Mouse (Mus musculus) olfactory bulb, adult 2 months (tissue): ENCODE data around the gene Cnpy1. TPM values are rescaled to one million over a fixed set of nuclear protein-coding genes. Genes with fewer than 3 reads are reported as not detected.

Experiments used
- H3K27ac ChIP-seq: fragments of 200-500 bp; 2 replicates; pipeline ENCODE4 v1.5.1; 2012; ENCODE audit warnings: low read depth, low read length; ENCODE audit not compliant: insufficient read depth
- H3K4me1 ChIP-seq: fragments of 200-500 bp; 2 replicates; pipeline ENCODE4 v1.6.1; 2012; ENCODE audit warnings: low read length; ENCODE audit not compliant: control insufficient read depth, insufficient read depth
- H3K4me3 ChIP-seq: fragments of 200-500 bp; 2 replicates; pipeline ENCODE4 v1.5.1; 2012; ENCODE audit warnings: mild to moderate bottlenecking, low read depth, low read length, moderate library complexity; ENCODE audit not compliant: insufficient read depth
- CTCF ChIP-seq: fragments of 200-500 bp; IDR thresholded peaks from 2 replicates; pipeline ENCODE4 v1.5.1; 2012; ENCODE audit warnings: low read depth, mild to moderate bottlenecking, low read length, moderate library complexity; ENCODE audit not compliant: insufficient read depth
- POLR2A ChIP-seq: fragments of 200-500 bp; IDR thresholded peaks from 2 replicates; pipeline ENCODE4 v1.6.1; 2012; ENCODE audit warnings: mild to moderate bottlenecking, low read depth, low read length, moderate library complexity; ENCODE audit not compliant: insufficient read depth
- WGBS: fragments of 180-500 bp; shearing (Covaris S2); methylation state at CpG from one replicate; pipeline ENCODE4 v1.1.7; 2018; 5-methylcytosine and 5-hydroxymethylcytosine counted together
- polyA plus RNA-seq: library from polyadenylated mRNA; stranded (reverse); fragments of >200 nt; gene quantifications from 2 replicates; pipeline ENCODE4 v1.2.4, GENCODE M21; 2012; ENCODE audit warnings: low replicate concordance; ENCODE audit not compliant: missing spikeins, insufficient read depth, insufficient read length

Gene Cnpy1
- polyA plus RNA-seq, 1 experiment: not detected

- WGBS: 45% methylated on average over 2 of the region's 2 CpGs
- H3K27ac ChIP-seq: no peak overlapping the region
- H3K4me1 ChIP-seq: no peaks in the 10 kb centered on the region
- TF ChIP-seq POLR2A (no peak), CTCF (no peak)
- no peak overlapping the region for H3K4me3 ChIP-seq
Observed at GRCm38 (mm10) chr5:28267576-28267975, 22.0 kb upstream of the Cnpy1 start.

- no peaks in the 10 kb centered on the region for H3K4me1 ChIP-seq
Observed at GRCm38 (mm10) chr5:28265653-28266052, 20.0 kb upstream of the Cnpy1 start.

GRCm38 (mm10) chr5:28263852-28264251 is 18.2 kb upstream of the Cnpy1 start:
- 50% methylated on average over 1 of the region's 1 CpGs for WGBS
- no peak for TF ChIP-seq CTCF
- TF ChIP-seq POLR2A: no peak

More at GRCm38 (mm10) chr5:28265653-28266052, 20.0 kb upstream of the Cnpy1 start:
- TF ChIP-seq CTCF (no peak), POLR2A (no peak)
- Histone ChIP-seq H3K4me3 (no peak overlapping the region), H3K27ac (no peak overlapping the region)

GRCm38 (mm10) chr5:28262070-28262469 is 16.5 kb upstream of the Cnpy1 start:
- no peak for TF ChIP-seq POLR2A
- no peak for TF ChIP-seq CTCF
- Histone ChIP-seq H3K4me3 (no peak overlapping the region), H3K27ac (no peak overlapping the region), H3K4me1 (no peaks in the 10 kb centered on the region)
- WGBS: 89% methylated on average over 5 of the region's 5 CpGs

More at GRCm38 (mm10) chr5:28263852-28264251, 18.2 kb upstream of the Cnpy1 start:
- H3K4me3 ChIP-seq: no peak overlapping the region
- no peaks in the 10 kb centered on the region for H3K4me1 ChIP-seq
- no peak overlapping the region for H3K27ac ChIP-seq

GRCm38 (mm10) chr5:28259939-28260338 is 14.3 kb upstream of the Cnpy1 start:
- Histone ChIP-seq H3K4me3 (no peak overlapping the region), H3K4me1 (no peaks in the 10 kb centered on the region), H3K27ac (no peak overlapping the region)
- 94% methylated on average over 1 of the region's 1 CpGs for WGBS
- TF ChIP-seq POLR2A: no peak
- no peak for TF ChIP-seq CTCF

GRCm38 (mm10) chr5:28259385-28259784 is 13.8 kb upstream of the Cnpy1 start:
- Histone ChIP-seq H3K4me1 (no peaks in the 10 kb centered on the region), H3K4me3 (no peak overlapping the region), H3K27ac (no peak overlapping the region)
- TF ChIP-seq CTCF (no peak), POLR2A (no peak)
- WGBS: 50% methylated on average over 1 of the region's 1 CpGs

- Histone ChIP-seq H3K4me3 (no peak overlapping the region), H3K27ac (no peak overlapping the region), H3K4me1 (no peaks in the 10 kb centered on the region)
- 77% methylated on average over 4 of the region's 4 CpGs for WGBS
- no peak for TF ChIP-seq POLR2A
- no peak for TF ChIP-seq CTCF
Observed at GRCm38 (mm10) chr5:28257816-28258215, 12.2 kb upstream of the Cnpy1 start.

- 93% methylated on average over 4 of the region's 4 CpGs for WGBS
- H3K27ac ChIP-seq: no peak overlapping the region
- TF ChIP-seq POLR2A: no peak
- TF ChIP-seq CTCF: no peak
- peaks cover 5% of the 10 kb centered on the region for H3K4me1 ChIP-seq
- no peak overlapping the region for H3K4me3 ChIP-seq
Observed at GRCm38 (mm10) chr5:28252999-28253398, 7.4 kb upstream of the Cnpy1 start.

GRCm38 (mm10) chr5:28252260-28252659 is 6.7 kb upstream of the Cnpy1 start:
- TF ChIP-seq POLR2A (no peak), CTCF (no peak)
- H3K4me3 ChIP-seq: no peak overlapping the region
- peaks cover 5% of the 10 kb centered on the region for H3K4me1 ChIP-seq
- H3K27ac ChIP-seq: no peak overlapping the region
- WGBS: 88% methylated on average over 4 of the region's 4 CpGs

- Histone ChIP-seq H3K4me3 (no peak overlapping the region), H3K27ac (no peak overlapping the region), H3K4me1 (peaks cover 5% of the 10 kb centered on the region)
- 46% methylated on average over 4 of the region's 4 CpGs for WGBS
- no peak for TF ChIP-seq CTCF
- no peak for TF ChIP-seq POLR2A
Observed at GRCm38 (mm10) chr5:28251211-28251764, 5.7 kb upstream of the Cnpy1 start.
